Mouse (Mus musculus): ENCODE data around the gene Insig2.

DNA sequence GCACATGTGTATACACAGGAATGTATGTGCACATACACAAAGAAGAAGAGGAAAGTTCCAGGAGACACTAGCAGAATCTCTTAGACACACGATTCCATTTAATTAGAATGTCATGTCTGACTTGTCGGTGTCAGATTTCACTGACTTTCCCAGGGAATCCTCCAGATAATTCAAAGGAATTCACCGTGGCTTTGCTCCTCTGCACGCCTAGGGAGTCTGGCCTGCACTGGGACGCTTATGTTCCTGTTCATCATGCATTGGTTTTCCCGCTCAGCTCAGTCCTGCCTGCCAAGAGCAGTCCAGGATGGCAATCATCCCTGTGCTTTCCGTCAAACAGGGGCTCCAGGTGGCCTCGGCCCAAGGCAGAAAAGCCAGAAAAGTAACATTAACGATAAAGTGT is 34.9 kb upstream of the Insig2 start:
- no peak for TF ChIP-seq ZNF384 (IDR thresholded peaks at IDR 0.05; ENCODE audit: low read depth, low read length)
- TF ChIP-seq HCFC1 (IDR thresholded peaks at IDR 0.05; ENCODE audit: borderline replicate concordance, insufficient read depth, low read length) = no peak
- no peak for TF ChIP-seq CHD2 (IDR thresholded peaks at IDR 0.05; ENCODE audit: low read depth, low read length)
- TF ChIP-seq MAFK (IDR thresholded peaks at IDR 0.05; ENCODE audit: insufficient read depth, low read depth, low read length) = no peak
